Mouse (Mus musculus): Measurements from ENCODE around the gene Arl10. TPM values are rescaled to one million over a fixed set of nuclear protein-coding genes. Genes with fewer than 3 reads are reported as not detected.
"Not testable (repeated sequence)": the region's sequence is repeated elsewhere in the genome, so short reads cannot be mapped to it uniquely, and the experiment has no call there.

Gene Arl10
- polyA plus RNA-seq, 1 experiment from 2014 or later = 50.2 TPM

DNA sequence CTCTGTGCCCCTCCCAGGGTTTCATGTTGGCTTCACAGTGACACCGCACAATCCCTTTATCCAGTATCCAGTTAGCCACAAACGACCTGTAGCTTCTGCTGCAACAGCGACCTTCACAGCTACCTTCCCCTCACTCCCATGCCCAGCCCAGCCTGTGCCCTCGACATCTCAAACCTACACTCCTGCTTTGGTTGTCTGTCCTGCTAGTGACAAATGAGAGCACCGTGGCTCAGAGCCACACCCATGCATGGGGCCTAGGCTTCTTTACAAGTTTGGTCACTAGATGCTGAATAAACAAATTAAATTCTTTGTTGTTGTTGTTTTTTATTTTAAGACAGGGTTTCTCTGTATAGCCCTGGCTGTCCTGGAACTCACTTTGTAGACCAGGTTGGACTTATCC lies 32.4 kb downstream of the Arl10 start:
- H3K4me1 ChIP-seq = peaks cover 20% of the 10 kb centered on the region
- no peaks in the 10 kb centered on the region for H3K27me3 ChIP-seq (replicated peaks)
- H3K9me3 ChIP-seq = no peaks in the 10 kb centered on the region
- no peak overlapping the region for H3K9ac ChIP-seq
- no peak for ATAC-seq (ENCODE audit: low FRiP score, low read depth)
- H3K4me3 ChIP-seq = no peak overlapping the region
- H3K36me3 ChIP-seq = 0 out of 2 replicates have a peak, but pooled peaks cover 8% of the 10 kb centered on the region
- 77% methylated on average over 5 of the region's 5 CpGs for WGBS
- no peak overlapping the region for H3K27ac ChIP-seq
- H3K4me2 ChIP-seq (replicated peaks) = no peak overlapping the region

DNA sequence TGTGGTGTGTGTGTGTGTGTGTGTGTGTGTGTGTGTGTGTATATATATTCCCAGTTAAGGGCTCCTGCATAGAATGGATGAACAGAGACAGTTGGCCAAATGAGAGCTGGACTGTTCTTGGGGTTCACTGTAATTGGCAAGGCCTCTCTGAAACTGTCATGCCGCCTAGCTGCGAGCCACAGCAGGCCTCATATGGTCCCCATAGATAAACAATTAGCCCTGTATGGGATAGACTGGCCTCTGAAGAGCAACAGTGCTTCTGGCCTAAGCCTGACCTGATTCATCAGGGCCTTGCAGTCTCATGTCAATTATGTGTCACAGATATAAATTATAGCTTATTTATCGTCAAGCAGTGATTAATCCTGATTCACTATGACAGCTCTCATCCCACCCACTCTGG lies 33.2 kb downstream of the Arl10 start:
- no peak for ATAC-seq (ENCODE audit: low FRiP score, low read depth)
- Histone ChIP-seq H3K27ac (no peak overlapping the region), H3K9ac (no peak overlapping the region), H3K4me3 (no peak overlapping the region), H3K27me3 (replicated peaks) (no peaks in the 10 kb centered on the region), H3K4me2 (replicated peaks) (no peak overlapping the region), H3K9me3 (no peaks in the 10 kb centered on the region), H3K36me3 (0 out of 2 replicates have a peak, but pooled peaks cover 8% of the 10 kb centered on the region), H3K4me1 (peaks cover 20% of the 10 kb centered on the region)
- WGBS = 71% methylated on average over 3 of the region's 3 CpGs

- H3K4me3 ChIP-seq = no peak overlapping the region
- no peak overlapping the region for H3K27ac ChIP-seq
- 0 out of 2 replicates have a peak, but pooled peaks cover 8% of the 10 kb centered on the region for H3K36me3 ChIP-seq
- 0 out of 2 replicates have a peak overlapping the region, but pooled peaks have one; percentile 23 for H3K9ac ChIP-seq
- H3K4me1 ChIP-seq = peaks cover 20% of the 10 kb centered on the region
- 0 out of 2 replicates have a peak, but pooled peaks have one; percentile 18 for ATAC-seq (ENCODE audit: low FRiP score, low read depth)
- H3K27me3 ChIP-seq (replicated peaks) = no peaks in the 10 kb centered on the region
- WGBS = 10% methylated on average over 8 of the region's 8 CpGs
- peak overlapping the region; percentile 41 for H3K4me2 ChIP-seq (replicated peaks)
- no peaks in the 10 kb centered on the region for H3K9me3 ChIP-seq
Measured at GRCm38 (mm10) chr13:54608666-54609065, 33.9 kb downstream of the Arl10 start.

DNA sequence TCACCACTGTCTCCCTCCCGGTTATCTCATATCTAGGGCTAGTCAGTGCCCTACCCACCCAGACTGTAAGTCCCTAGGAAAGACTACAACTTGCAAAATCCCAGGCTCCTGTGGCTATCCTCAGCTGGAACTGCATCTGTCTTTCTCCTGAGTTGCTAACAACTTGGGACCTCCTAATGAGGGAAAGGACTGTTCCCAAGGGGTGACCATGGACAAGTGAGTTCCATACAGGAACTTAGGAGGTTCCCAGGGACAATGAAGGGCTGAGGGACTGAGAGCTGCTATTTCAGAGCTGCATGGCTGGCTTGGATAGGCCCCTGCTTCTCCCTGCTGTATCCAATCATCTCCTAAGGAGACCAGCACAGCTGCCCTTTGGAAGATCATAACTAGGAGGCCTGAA lies 34.5 kb downstream of the Arl10 start:
- 18% methylated on average over 1 of the region's 1 CpGs for WGBS
- Histone ChIP-seq H3K27ac (no peak overlapping the region), H3K9ac (no peak overlapping the region), H3K36me3 (0 out of 2 replicates have a peak, but pooled peaks cover 3% of the 10 kb centered on the region), H3K4me3 (no peak overlapping the region), H3K4me1 (peaks cover 20% of the 10 kb centered on the region), H3K9me3 (no peaks in the 10 kb centered on the region), H3K4me2 (replicated peaks) (peak overlapping the region; percentile 41), H3K27me3 (replicated peaks) (no peaks in the 10 kb centered on the region)
- no peak for ATAC-seq (ENCODE audit: low FRiP score, low read depth)

DNA sequence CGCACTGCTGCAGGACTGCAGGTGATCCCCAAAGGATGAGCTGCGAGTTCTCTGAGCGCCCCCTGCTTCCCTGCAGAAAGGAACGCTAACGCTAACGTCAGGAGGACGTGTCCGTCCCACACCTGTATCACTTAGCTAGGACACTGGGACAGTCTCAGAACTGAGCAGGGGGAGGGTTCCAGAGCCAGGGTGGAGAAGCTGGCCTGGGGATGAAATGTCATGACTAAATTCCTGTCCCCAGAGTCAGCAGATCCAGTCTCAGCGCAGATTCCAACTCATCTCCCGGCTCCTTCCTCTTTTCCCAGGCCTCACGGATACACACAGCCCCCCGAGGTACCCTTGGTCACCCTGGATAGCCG lies 35.8 kb downstream of the Arl10 start:
- Histone ChIP-seq H3K4me1 (peaks cover 20% of the 10 kb centered on the region), H3K36me3 (no peaks in the 10 kb centered on the region), H3K9me3 (no peaks in the 10 kb centered on the region), H3K27ac (no peak overlapping the region), H3K4me2 (replicated peaks) (peak overlapping the region; percentile 97), H3K4me3 (peak overlapping the region; percentile 59), H3K9ac (peak overlapping the region; percentile 79), H3K27me3 (replicated peaks) (no peaks in the 10 kb centered on the region)
- WGBS = 9% methylated on average over 13 of the region's 13 CpGs
- no peak for ATAC-seq (ENCODE audit: low FRiP score, low read depth)

- Histone ChIP-seq H3K4me3 (peak within 1 kb of the TSS; percentile 59), H3K4me2 (replicated peaks) (peak within 1 kb of the TSS; percentile 97), H3K9me3 (no peaks in the 10 kb centered on the region), H3K36me3 (no peaks in the 10 kb centered on the region), H3K9ac (peak within 1 kb of the TSS; percentile 79), H3K4me1 (peaks cover 20% of the 10 kb centered on the region), H3K27ac (no peak within 1 kb of the TSS), H3K27me3 (replicated peaks) (no peaks in the 10 kb centered on the region)
- peak; percentile 67 for ATAC-seq (ENCODE audit: low FRiP score, low read depth)
- 1% methylated on average over 66 of the region's 66 CpGs for WGBS
Measured at GRCm38 (mm10) chr13:54610972-54611754, 36.3 kb downstream of the Arl10 start, which contains the start of gene Cltb. TSS of gene Cltb (minus strand) at chr13:54611344.

GRCm38 (mm10) chr13:54613141-54613540 lies 38.3 kb downstream of the Arl10 start:
- WGBS = 89% methylated on average over 8 of the region's 8 CpGs
- not testable (repeated sequence) for H3K4me2 ChIP-seq (replicated peaks); H3K4me3 ChIP-seq; H3K9me3 ChIP-seq; ATAC-seq (ENCODE audit: low FRiP score, low read depth); H3K9ac ChIP-seq; H3K36me3 ChIP-seq; H3K27ac ChIP-seq; H3K27me3 ChIP-seq (replicated peaks)
- peaks cover 20% of the 10 kb centered on the region for H3K4me1 ChIP-seq

- no peaks in the 10 kb centered on the region for H3K36me3 ChIP-seq
- no peaks in the 10 kb centered on the region for H3K9me3 ChIP-seq
- no peak overlapping the region for H3K4me2 ChIP-seq (replicated peaks)
- WGBS = 85% methylated on average over 8 of the region's 8 CpGs
- no peaks in the 10 kb centered on the region for H3K27me3 ChIP-seq (replicated peaks)
- H3K27ac ChIP-seq = no peak overlapping the region
- no peak overlapping the region for H3K9ac ChIP-seq
- no peak for ATAC-seq (ENCODE audit: low FRiP score, low read depth)
- no peaks in the 10 kb centered on the region; the same call in 1 of the 2 replicates for H3K4me1 ChIP-seq
- H3K4me3 ChIP-seq = no peak overlapping the region
Measured at GRCm38 (mm10) chr13:54616307-54616706, 41.5 kb downstream of the Arl10 start.

- no peak overlapping the region for H3K4me3 ChIP-seq
- H3K4me1 ChIP-seq = no peaks in the 10 kb centered on the region
- H3K9me3 ChIP-seq = no peaks in the 10 kb centered on the region
- H3K36me3 ChIP-seq = no peaks in the 10 kb centered on the region
- no peak overlapping the region for H3K9ac ChIP-seq
- ATAC-seq (ENCODE audit: low FRiP score, low read depth) = no peak
- H3K27ac ChIP-seq = no peak overlapping the region
- H3K4me2 ChIP-seq (replicated peaks) = no peak overlapping the region
- H3K27me3 ChIP-seq (replicated peaks) = no peaks in the 10 kb centered on the region
- 74% methylated on average over 6 of the region's 6 CpGs for WGBS
Measured at GRCm38 (mm10) chr13:54616998-54617397, 42.2 kb downstream of the Arl10 start.

DNA sequence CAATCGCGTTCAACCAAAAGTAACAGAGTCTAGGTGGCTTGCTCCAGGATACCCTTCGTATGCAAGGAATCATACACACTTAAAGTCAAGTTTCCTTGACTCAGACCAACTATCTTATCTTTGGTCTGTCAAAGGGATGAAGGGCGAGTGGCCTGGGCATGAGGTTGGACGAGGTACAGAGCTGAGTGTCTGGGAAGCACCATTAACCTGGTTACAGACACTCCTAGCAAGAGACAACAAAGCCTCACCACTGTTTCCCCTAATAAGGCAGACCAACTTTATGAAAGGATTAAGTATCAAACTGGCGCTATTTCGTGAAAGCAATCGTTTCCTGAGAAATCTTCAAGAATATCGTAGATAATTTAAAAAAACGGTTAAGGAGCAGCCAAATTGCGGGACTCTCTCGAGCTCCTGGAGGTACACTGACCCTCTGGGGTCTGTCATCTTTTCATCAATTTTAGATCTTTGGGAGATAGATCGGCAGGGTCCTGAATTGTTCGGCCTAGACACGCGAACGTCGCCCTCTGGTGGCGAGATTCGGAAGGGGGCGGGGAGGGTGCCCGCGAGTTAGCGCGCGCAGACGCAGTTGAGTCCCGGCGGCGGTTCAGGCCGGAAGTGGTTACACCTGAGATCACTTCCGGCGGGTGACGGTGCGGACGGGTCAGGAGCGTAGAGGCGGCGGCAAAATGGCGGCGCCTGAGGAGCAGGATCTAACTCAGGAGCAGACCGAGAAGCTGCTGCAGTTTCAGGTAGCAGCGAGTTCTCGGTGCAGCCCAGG lies 46.5 kb downstream of the Arl10 start, which contains the start of gene Faf2:
Gene Faf2, plus strand, starts transcription at position 630 of the 778 bp plus-strand sequence.
- H3K36me3 ChIP-seq = no peaks in the 10 kb centered on the region
- peak within 1 kb of the TSS; percentile 66; the same call in 1 of the 2 replicates for H3K27ac ChIP-seq
- no peaks in the 10 kb centered on the region for H3K27me3 ChIP-seq (replicated peaks)
- H3K4me3 ChIP-seq = peak within 1 kb of the TSS; percentile 94
- peak within 1 kb of the TSS; percentile 93 for H3K9ac ChIP-seq
- 12% methylated on average over 44 of the region's 44 CpGs for WGBS
- peak within 1 kb of the TSS; percentile 90 for H3K4me2 ChIP-seq (replicated peaks)
- ATAC-seq (ENCODE audit: low FRiP score, low read depth) = peak; percentile 98
- H3K9me3 ChIP-seq = no peaks in the 10 kb centered on the region
- H3K4me1 ChIP-seq = peaks cover 11% of the 10 kb centered on the region

DNA sequence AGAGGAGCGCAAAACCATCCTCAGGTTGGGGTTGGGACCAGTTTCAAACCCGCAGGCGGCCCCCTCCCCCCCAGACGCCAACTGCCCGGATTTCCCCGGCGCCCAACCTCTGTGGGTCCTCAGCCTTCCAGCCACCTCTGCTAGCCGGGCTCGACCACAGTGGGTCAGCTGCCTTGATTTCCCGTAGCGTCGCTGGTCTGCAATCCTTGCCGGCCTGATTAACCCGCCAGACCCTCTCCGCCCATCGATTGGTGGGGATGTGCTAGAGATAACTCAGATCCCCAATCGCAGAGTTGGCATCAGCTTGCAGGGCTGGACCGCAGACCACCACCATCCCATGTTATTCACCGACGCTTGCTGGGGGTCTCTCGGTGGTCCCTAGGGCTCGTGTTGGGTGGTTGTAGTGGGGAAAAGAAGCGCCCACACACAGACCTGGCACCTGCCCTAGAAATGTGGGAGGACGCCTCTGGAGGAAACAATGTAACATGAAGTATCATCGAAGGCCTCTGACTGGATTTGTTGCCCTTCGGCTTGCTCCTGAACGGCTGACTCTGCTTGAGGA lies 47.2 kb downstream of the Arl10 start:
- Histone ChIP-seq H3K36me3 (no peaks in the 10 kb centered on the region), H3K4me3 (peak overlapping the region; percentile 94), H3K4me1 (peaks cover 11% of the 10 kb centered on the region), H3K27ac (peak overlapping the region; percentile 66; the same call in 1 of the 2 replicates), H3K9me3 (no peaks in the 10 kb centered on the region), H3K27me3 (replicated peaks) (no peaks in the 10 kb centered on the region), H3K4me2 (replicated peaks) (peak overlapping the region; percentile 90), H3K9ac (peak overlapping the region; percentile 93)
- 2% methylated on average over 27 of the region's 27 CpGs for WGBS
- peak; percentile 57 for ATAC-seq (ENCODE audit: low FRiP score, low read depth)

GRCm38 (mm10) chr13:54629128-54629527 lies 54.3 kb downstream of the Arl10 start:
- WGBS = 90% methylated on average over 4 of the region's 4 CpGs
- Histone ChIP-seq H3K9ac (no peak overlapping the region), H3K4me1 (no peaks in the 10 kb centered on the region), H3K4me3 (no peak overlapping the region), H3K4me2 (replicated peaks) (no peak overlapping the region), H3K36me3 (peaks cover 3% of the 10 kb centered on the region; the same call in 1 of the 2 replicates), H3K27me3 (replicated peaks) (no peaks in the 10 kb centered on the region), H3K9me3 (no peaks in the 10 kb centered on the region), H3K27ac (no peak overlapping the region)
- no peak for ATAC-seq (ENCODE audit: low FRiP score, low read depth)
